Mouse (Mus musculus) erythroblast, embryonic 14.5 days (primary cell): ENCODE results near the gene Ccr6. TPM values are rescaled to one million over a fixed set of nuclear protein-coding genes. Genes with fewer than 3 reads are reported as not detected.
"Not testable (repeated sequence)": the region's sequence is repeated elsewhere in the genome, so short reads cannot be mapped to it uniquely, and the experiment has no call there.

Experiments
- H3K27me3 ChIP-seq: 2 replicates; pipeline ENCODE4 v1.6.1; 2012; ENCODE audit warnings: inconsistent platforms; ENCODE audit not compliant: control insufficient read depth
- H3K36me3 ChIP-seq: 2 replicates; pipeline ENCODE4 v1.6.1; 2012; ENCODE audit warnings: mild to moderate bottlenecking, inconsistent platforms; ENCODE audit not compliant: control insufficient read depth
- H3K4me1 ChIP-seq: 2 replicates; pipeline ENCODE4 v1.6.1; 2012; ENCODE audit warnings: inconsistent platforms; ENCODE audit not compliant: control insufficient read depth
- H3K4me3 ChIP-seq: replicated peaks from 2 replicates; pipeline ENCODE3; 2012; ENCODE audit warnings: moderate library complexity, mild to moderate bottlenecking, inconsistent platforms
- H3K9me3 ChIP-seq: 2 replicates; pipeline ENCODE4 v1.6.1; 2012; ENCODE audit warnings: low read length, inconsistent platforms, mixed read lengths; ENCODE audit not compliant: control insufficient read depth
- GATA1 ChIP-seq: IDR thresholded peaks from 2 replicates; pipeline ENCODE4 v1.6.1; 2012; ENCODE audit warnings: low read length, inconsistent platforms, mixed read lengths
- TAL1 ChIP-seq: IDR thresholded peaks from 3 replicates; pipeline ENCODE4 v1.6.1; 2012; ENCODE audit warnings: low read length, inconsistent platforms, mixed read lengths
- polyA plus RNA-seq: library from polyadenylated mRNA; stranded (reverse); fragments of >175 nt; gene quantifications from 2 replicates; pipeline ENCODE4 v1.2.3, GENCODE M21; 2012

The Ccr6 gene
- polyA plus RNA-seq, 1 experiment, result not detected

- Histone ChIP-seq H3K36me3 (no peaks in the 10 kb centered on the region), H3K27me3 (no peaks in the 10 kb centered on the region), H3K9me3 (no peaks in the 10 kb centered on the region), H3K4me1 (no peaks in the 10 kb centered on the region), H3K4me3 (no peak overlapping the region)
- no peak for TF ChIP-seq TAL1
- TF ChIP-seq GATA1, result no peak
These were observed 8.3 kb downstream of the Ccr6 start for GRCm38 (mm10) chr17:8244124-8244523.

- Histone ChIP-seq H3K36me3 (no peaks in the 10 kb centered on the region), H3K27me3 (no peaks in the 10 kb centered on the region), H3K4me3 (no peak overlapping the region), H3K4me1 (no peaks in the 10 kb centered on the region), H3K9me3 (no peaks in the 10 kb centered on the region)
- TF ChIP-seq TAL1 (no peak), GATA1 (no peak)
These were observed 10.4 kb downstream of the Ccr6 start for GRCm38 (mm10) chr17:8246102-8246754.

GRCm38 (mm10) chr17:8251704-8252103 is 15.9 kb downstream of the Ccr6 start:
- no peaks in the 10 kb centered on the region for H3K9me3 ChIP-seq
- H3K36me3 ChIP-seq, result no peaks in the 10 kb centered on the region
- TF ChIP-seq TAL1 (no peak), GATA1 (no peak)
- H3K4me3 ChIP-seq, result no peak overlapping the region
- H3K4me1 ChIP-seq, result no peaks in the 10 kb centered on the region
- no peaks in the 10 kb centered on the region for H3K27me3 ChIP-seq

- Histone ChIP-seq H3K4me3 (no peak overlapping the region), H3K4me1 (no peaks in the 10 kb centered on the region), H3K36me3 (no peaks in the 10 kb centered on the region), H3K9me3 (no peaks in the 10 kb centered on the region), H3K27me3 (no peaks in the 10 kb centered on the region)
- TF ChIP-seq TAL1 (no peak), GATA1 (no peak)
These were observed 18.4 kb downstream of the Ccr6 start for GRCm38 (mm10) chr17:8254268-8254667.

GRCm38 (mm10) chr17:8254914-8255313 is 19.1 kb downstream of the Ccr6 start:
- H3K9me3 ChIP-seq, result no peaks in the 10 kb centered on the region
- H3K27me3 ChIP-seq, result no peaks in the 10 kb centered on the region
- no peaks in the 10 kb centered on the region for H3K36me3 ChIP-seq
- no peak overlapping the region for H3K4me3 ChIP-seq
- no peak for TF ChIP-seq TAL1
- H3K4me1 ChIP-seq, result no peaks in the 10 kb centered on the region

GRCm38 (mm10) chr17:8255583-8255982 is 19.7 kb downstream of the Ccr6 start:
- Histone ChIP-seq H3K36me3 (no peaks in the 10 kb centered on the region), H3K4me1 (no peaks in the 10 kb centered on the region), H3K9me3 (no peaks in the 10 kb centered on the region), H3K4me3 (no peak overlapping the region), H3K27me3 (no peaks in the 10 kb centered on the region)
- no peak for TF ChIP-seq GATA1
- TF ChIP-seq TAL1, result no peak

- peaks cover 2% of the 10 kb centered on the region; the same call in 1 of the 2 replicates for H3K27me3 ChIP-seq
- TF ChIP-seq GATA1 (no peak), TAL1 (no peak)
- no peak overlapping the region for H3K4me3 ChIP-seq
- no peaks in the 10 kb centered on the region for H3K36me3 ChIP-seq
- H3K9me3 ChIP-seq, result no peaks in the 10 kb centered on the region
- no peaks in the 10 kb centered on the region for H3K4me1 ChIP-seq
These were observed 21.1 kb downstream of the Ccr6 start for GRCm38 (mm10) chr17:8256982-8257381.

GRCm38 (mm10) chr17:8264638-8265037 is 28.8 kb downstream of the Ccr6 start:
- not testable (repeated sequence) for H3K27me3 ChIP-seq, H3K36me3 ChIP-seq, H3K4me1 ChIP-seq, H3K9me3 ChIP-seq, H3K4me3 ChIP-seq

GRCm38 (mm10) chr17:8272054-8272749 is 36.4 kb downstream of the Ccr6 start:
- TF ChIP-seq TAL1 (no peak), GATA1 (no peak)

More at GRCm38 (mm10) chr17:8272054-8272749, 36.4 kb downstream of the Ccr6 start:
- Histone ChIP-seq H3K9me3 (no peaks in the 10 kb centered on the region), H3K4me3 (no peak overlapping the region), H3K27me3 (0 out of 2 replicates have a peak, but pooled peaks cover 3% of the 10 kb centered on the region), H3K4me1 (no peaks in the 10 kb centered on the region; the same call in 1 of the 2 replicates), H3K36me3 (no peaks in the 10 kb centered on the region)
